Mouse (Mus musculus) adrenal gland, postnatal 36 days (tissue): ENCODE results near the gene Klhl20. TPM values are rescaled to one million over a fixed set of nuclear protein-coding genes. Genes with fewer than 3 reads are reported as not detected.
A peak's percentile ranks its signal among the peaks of the same experiment; 100 is the strongest.

Source experiments
- DNase-seq, 2 experiments: peaks; one replicate each; pipeline ENCODE4 v3.0.0; 2021; ENCODE audit warnings: mixed read lengths in 1 of 2
- total RNA-seq, 2 experiments: library from RNA; stranded (reverse); gene quantifications; 2 replicates each; pipeline ENCODE4 v1.2.3; 2021

Gene Klhl20
- total RNA-seq, 2 experiments from 2014 or later = 15.9 to 16.7 TPM

DNA sequence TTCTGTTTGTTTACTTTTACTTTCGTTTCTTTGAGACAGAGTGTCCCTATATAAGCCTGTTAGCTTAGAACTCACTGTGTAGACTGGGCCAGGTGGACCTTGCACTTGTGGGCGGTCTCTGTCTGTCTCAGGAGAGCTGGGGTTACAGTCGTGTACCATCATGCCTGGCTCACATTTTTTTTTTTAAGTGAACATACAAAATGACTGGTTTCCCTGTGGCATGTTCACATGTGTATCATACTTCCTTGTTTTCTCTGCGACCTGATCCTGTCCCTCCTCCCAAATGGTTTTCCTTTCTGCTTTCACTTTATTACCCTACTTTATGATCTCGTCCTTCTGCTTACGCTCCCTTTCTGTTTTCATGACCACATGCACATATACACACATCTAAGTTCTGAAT, 55.1 kb downstream of the Klhl20 start:
- peak in 1 of 2 experiments; percentile 10 for DNase-seq

DNA sequence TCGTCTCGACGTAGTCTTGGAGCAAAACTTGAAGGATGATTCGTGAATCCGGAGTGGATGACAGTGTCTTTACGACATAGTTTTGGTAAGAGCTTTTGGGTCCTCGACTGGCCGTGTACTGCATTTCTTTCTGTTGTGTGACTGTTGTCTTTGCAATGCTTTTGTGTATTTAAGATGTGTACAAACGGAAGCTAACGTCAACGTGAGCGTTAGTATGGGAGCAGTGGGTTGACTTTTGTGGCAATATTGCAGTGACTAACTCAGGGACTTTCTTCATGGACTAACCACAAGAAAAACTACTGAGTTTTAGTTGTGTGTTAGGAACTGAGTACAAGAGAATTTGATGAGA, 60.1 kb downstream of the Klhl20 start:
- no peak for DNase-seq

- DNase-seq = peak; percentile 96 to 98
Observed at GRCm38 (mm10) chr1:161070352-161071271, 60.7 kb downstream of the Klhl20 start, which contains the start of the genes Dars2 and Cenpl. Gene Dars2 (minus strand): TSS chr1:161070658. Gene Cenpl (plus strand): TSS chr1:161070713.

DNA sequence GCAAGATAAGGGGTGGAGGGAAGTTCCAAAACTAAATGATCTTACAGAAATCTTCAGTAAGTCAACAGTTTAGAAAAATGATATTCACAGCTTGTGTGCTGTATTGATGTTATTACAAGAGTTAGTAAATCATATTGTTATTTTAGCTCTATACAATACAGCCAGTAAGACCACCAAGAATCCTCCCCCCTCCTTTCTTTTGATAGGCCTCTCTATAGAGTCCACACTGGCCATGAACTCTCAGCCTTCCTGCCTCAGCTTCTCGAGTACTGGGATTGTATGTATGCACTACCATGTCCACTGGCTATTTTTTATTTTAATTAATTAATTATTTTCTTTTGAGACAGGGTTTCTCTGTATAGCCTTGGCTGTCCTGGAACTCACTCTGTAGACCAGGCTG, 68.0 kb downstream of the Klhl20 start:
- DNase-seq = no peak

GRCm38 (mm10) chr1:161057164-161057563, 74.1 kb downstream of the Klhl20 start:
- DNase-seq = no peak

- DNase-seq = no peak
Observed at GRCm38 (mm10) chr1:161046972-161047371, 84.3 kb downstream of the Klhl20 start.

GRCm38 (mm10) chr1:161041261-161042020, 89.9 kb downstream of the Klhl20 start:
- DNase-seq = no peak

- DNase-seq = no peak
Observed at GRCm38 (mm10) chr1:161040855-161041254, 90.5 kb downstream of the Klhl20 start.

- no peak for DNase-seq
Observed at GRCm38 (mm10) chr1:161040426-161040770, 90.9 kb downstream of the Klhl20 start.

DNA sequence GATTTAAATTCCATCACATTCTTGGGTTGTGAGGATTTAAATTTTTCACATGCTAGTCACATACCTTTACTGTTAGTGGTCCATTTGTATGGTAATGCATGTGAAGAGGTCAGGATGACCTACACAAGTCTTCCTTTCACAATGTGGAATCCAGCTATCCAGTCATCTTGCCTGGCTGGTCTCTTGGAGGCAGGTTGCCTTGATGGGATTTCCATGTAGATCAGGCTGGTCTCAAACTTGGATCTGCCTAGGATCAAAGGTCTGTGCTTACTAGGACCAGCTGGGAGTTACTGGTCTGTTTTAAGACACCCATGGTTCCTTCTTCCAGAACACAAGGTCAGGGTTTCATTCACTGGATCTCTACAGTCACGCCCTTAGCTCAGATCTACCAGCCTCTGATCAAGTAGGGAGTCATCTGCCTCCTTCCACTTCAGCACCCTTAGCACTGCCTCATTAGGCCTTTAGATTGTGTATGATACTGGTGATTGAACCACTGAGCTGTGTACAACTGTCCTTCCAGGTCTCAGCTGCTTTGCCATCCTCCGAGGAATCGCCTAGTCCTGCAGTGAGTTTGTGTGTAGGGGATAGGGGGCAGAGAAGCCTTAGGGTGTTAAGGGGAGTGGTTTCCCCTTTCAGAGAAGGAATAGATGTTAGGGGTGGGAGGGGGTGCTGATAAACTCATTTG, 91.4 kb downstream of the Klhl20 start:
- no peak for DNase-seq

GRCm38 (mm10) chr1:161038968-161039721, 92.2 kb downstream of the Klhl20 start:
- no peak for DNase-seq

Other genes with a start within 250 kb of the Klhl20 start
- gene Rc3h1, start 225.1 kb downstream of the Klhl20 start, total RNA-seq = 10 to 100 TPM; 43.7 to 47.5 TPM
- 1 to 10 TPM in 1 of 2 experiments, under 1 TPM in 1; 0.36 to 1.8 TPM for gene Serpinc1, start 152.9 kb downstream of the Klhl20 start, total RNA-seq
- gene Zbtb37, start 96.7 kb downstream of the Klhl20 start, total RNA-seq = 10 to 100 TPM; 13.4 to 19.1 TPM
- 10 to 100 TPM; 27.2 to 34.2 TPM for gene Dars2, start 60.9 kb downstream of the Klhl20 start, total RNA-seq
- 1 to 10 TPM; 2.8 to 3.8 TPM for gene Cenpl, start 60.8 kb downstream of the Klhl20 start, total RNA-seq
- 1 to 10 TPM; 4.4 to 8.5 TPM for gene Ankrd45, start 11.2 kb upstream of the Klhl20 start, total RNA-seq
- not detected for gene Tex50, start 27.8 kb upstream of the Klhl20 start, total RNA-seq
- gene Prdx6, start 119.7 kb upstream of the Klhl20 start, total RNA-seq = 100 to 1,000 TPM; 279 to 620 TPM